Mouse (Mus musculus): Measurements from ENCODE around the gene Jph3. TPM values are rescaled to one million over a fixed set of nuclear protein-coding genes. Genes with fewer than 3 reads are reported as not detected.

Gene Jph3
- polyA plus RNA-seq, 1 experiment, result 0.20 TPM

DNA sequence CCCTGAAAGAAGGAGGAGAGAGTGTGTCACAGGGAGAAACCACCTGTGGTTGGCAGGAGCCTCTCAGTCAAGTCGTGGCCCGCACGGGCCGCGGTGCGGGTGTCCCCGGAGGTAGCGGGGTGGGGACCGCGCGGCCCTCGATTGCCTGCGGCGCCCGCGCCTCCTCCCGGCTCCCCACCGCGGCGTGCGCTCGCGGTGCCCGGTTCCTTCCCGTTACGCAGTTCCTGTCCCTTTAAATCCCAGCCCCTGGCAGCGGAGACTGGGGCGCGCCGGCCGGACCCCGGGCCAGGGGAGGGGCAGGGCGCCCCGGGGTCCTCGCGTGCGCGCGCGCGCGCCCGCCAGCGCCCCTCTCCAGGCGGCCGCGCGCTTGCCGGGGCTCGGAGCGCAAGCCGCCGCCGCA lies 331 bp downstream of the Jph3 start:
- TF ChIP-seq CTCF (conservative IDR thresholded peaks at IDR 0.05; ENCODE audit: insufficient read depth, insufficient read length, low read depth, low read length), result no peak
- no peak for TF ChIP-seq POLR2A (IDR thresholded peaks at IDR 0.05; ENCODE audit: low read depth, low read length)
- H3K27ac ChIP-seq (ENCODE audit: insufficient read depth, low read depth, low read length), result no peak overlapping the region
- H3K4me1 ChIP-seq (ENCODE audit: control insufficient read depth, insufficient read depth, low read length), result no peaks in the 10 kb centered on the region
- no peaks in the 10 kb centered on the region for H3K36me3 ChIP-seq (ENCODE audit: control insufficient read depth, insufficient read depth, low read length)
- 8% methylated on average over 53 of the region's 54 CpGs for WGBS
- no peak overlapping the region for H3K4me3 ChIP-seq (ENCODE audit: insufficient read depth, low read depth, low read length)
- DNase-seq, result no peak
- H3K27me3 ChIP-seq (replicated peaks; ENCODE audit: control insufficient read depth, insufficient read depth, low read length), result peaks cover 3% of the 10 kb centered on the region; the same call in 1 of the 2 replicates

DNA sequence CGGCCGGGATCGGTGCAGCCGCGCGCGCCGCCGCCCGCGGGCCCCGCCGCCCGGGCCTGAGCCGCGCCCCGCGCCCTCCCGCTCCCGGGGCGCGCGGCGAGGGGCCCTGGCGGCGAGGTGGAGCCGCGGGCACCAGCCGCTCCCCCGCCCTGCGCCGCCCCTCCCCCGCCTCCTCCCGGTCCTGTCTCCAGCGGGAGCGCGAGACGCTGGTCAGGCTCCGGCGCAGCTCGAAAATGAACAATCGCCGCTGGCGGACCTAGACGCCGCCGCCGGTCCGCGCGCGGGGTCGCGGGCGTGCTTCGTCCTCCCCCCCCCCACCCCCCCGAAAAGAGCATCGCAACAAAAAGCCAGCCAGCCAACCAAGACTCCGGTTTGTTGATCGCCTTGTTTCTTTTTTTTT lies 747 bp downstream of the Jph3 start:
- H3K4me3 ChIP-seq (ENCODE audit: insufficient read depth, low read depth, low read length), result no peak overlapping the region
- 9% methylated on average over 55 of the region's 60 CpGs for WGBS

DNA sequence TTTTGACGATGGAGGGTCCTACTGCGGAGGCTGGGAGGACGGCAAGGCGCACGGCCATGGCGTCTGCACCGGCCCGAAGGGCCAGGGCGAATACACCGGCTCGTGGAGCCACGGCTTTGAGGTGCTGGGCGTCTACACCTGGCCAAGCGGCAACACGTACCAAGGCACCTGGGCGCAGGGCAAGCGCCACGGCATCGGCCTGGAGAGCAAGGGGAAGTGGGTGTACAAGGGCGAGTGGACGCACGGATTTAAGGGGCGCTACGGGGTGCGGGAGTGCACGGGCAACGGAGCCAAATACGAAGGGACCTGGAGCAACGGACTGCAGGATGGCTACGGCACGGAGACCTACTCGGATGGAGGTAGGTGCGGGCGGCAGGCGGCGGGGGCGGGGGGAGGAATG lies 1.2 kb downstream of the Jph3 start:
- Histone ChIP-seq H3K4me3 (ENCODE audit: insufficient read depth, low read depth, low read length) (no peak overlapping the region), H3K4me1 (ENCODE audit: control insufficient read depth, insufficient read depth, low read length) (no peaks in the 10 kb centered on the region), H3K36me3 (ENCODE audit: control insufficient read depth, insufficient read depth, low read length) (no peaks in the 10 kb centered on the region), H3K27me3 (replicated peaks; ENCODE audit: control insufficient read depth, insufficient read depth, low read length) (peaks cover 3% of the 10 kb centered on the region; the same call in 1 of the 2 replicates), H3K27ac (ENCODE audit: insufficient read depth, low read depth, low read length) (no peak overlapping the region)
- no peak for TF ChIP-seq CTCF (conservative IDR thresholded peaks at IDR 0.05; ENCODE audit: insufficient read depth, insufficient read length, low read depth, low read length)
- no peak for TF ChIP-seq POLR2A (IDR thresholded peaks at IDR 0.05; ENCODE audit: low read depth, low read length)
- DNase-seq, result no peak
- under 1% methylated on average over 37 of the region's 37 CpGs for WGBS

More for the DNA sequence above, 747 bp downstream of the Jph3 start:
- no peak for TF ChIP-seq CTCF (conservative IDR thresholded peaks at IDR 0.05; ENCODE audit: insufficient read depth, insufficient read length, low read depth, low read length)
- no peak for TF ChIP-seq POLR2A (IDR thresholded peaks at IDR 0.05; ENCODE audit: low read depth, low read length)
- no peaks in the 10 kb centered on the region for H3K4me1 ChIP-seq (ENCODE audit: control insufficient read depth, insufficient read depth, low read length)
- H3K27ac ChIP-seq (ENCODE audit: insufficient read depth, low read depth, low read length), result no peak overlapping the region
- H3K27me3 ChIP-seq (replicated peaks; ENCODE audit: control insufficient read depth, insufficient read depth, low read length), result peaks cover 3% of the 10 kb centered on the region; the same call in 1 of the 2 replicates
- H3K36me3 ChIP-seq (ENCODE audit: control insufficient read depth, insufficient read depth, low read length), result no peaks in the 10 kb centered on the region
- DNase-seq, result no peak

DNA sequence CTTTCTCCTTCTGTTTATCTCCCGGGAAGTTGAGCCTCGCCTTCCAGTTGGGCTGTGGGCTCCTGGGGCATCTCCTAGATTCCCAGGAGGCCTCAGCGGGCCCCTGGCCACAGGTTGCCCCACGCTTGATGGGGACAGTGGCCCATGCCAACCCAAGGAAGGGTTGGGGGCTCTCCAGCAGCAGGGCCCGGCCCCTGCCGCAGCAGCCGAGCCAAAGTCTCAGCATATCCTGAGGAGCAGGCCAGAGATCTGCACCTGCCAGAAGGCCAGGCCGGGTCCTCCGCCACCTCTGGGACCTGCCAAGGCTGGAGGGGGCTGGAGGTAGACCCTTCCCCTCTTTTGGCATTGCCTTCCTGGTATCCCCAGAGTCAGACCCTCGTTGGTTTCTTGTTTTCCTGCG lies 1.6 kb downstream of the Jph3 start:
- Histone ChIP-seq H3K36me3 (ENCODE audit: control insufficient read depth, insufficient read depth, low read length) (no peaks in the 10 kb centered on the region), H3K27me3 (replicated peaks; ENCODE audit: control insufficient read depth, insufficient read depth, low read length) (peaks cover 3% of the 10 kb centered on the region; the same call in 1 of the 2 replicates), H3K27ac (ENCODE audit: insufficient read depth, low read depth, low read length) (no peak overlapping the region), H3K4me1 (ENCODE audit: control insufficient read depth, insufficient read depth, low read length) (no peaks in the 10 kb centered on the region), H3K4me3 (ENCODE audit: insufficient read depth, low read depth, low read length) (no peak overlapping the region)
- TF ChIP-seq CTCF (conservative IDR thresholded peaks at IDR 0.05; ENCODE audit: insufficient read depth, insufficient read length, low read depth, low read length) (no peak), POLR2A (IDR thresholded peaks at IDR 0.05; ENCODE audit: low read depth, low read length) (no peak)
- WGBS, result 3% methylated on average over 11 of the region's 11 CpGs
- DNase-seq, result no peak

DNA sequence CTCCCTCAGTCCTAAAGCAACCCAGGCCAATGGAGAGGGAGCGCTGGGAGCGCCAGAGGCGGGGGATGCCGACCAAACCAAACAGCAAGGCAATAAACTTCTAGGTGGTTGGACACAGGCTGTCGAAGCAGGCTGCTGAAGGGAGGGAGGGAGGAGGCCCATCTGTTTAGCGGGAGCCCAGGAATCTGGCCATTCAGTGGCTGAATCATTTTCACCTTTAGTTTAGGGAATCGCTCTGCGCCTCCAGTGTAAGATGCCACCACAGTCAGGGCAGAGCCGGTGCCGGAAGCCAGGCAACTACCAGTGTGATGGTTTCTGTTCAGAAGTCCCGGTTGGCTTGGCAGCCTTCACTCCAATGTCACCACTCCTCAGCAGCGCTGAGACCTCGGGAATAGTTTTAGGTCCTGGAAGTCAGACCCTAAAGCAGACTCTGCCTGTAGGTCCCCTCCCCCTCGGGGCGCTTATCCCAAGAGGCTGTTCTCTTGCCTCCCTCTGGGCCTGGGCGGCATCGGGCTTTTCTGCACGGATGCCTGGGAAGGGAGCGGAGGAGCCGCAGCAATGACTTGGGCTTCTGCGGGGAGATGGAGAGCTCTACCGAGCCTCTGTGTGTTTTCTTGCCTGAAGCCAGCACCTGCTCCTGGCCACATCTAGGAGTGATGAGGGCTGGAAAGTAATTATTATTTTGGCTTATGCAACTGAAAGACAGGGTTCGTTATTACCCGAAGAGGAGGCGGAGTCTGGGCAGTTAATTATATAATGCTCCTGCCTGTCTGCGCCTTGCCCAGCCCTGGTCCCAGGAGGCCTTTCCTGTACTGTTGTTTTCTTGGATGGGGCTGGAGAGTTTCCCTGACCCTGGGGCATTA lies 2.3 kb downstream of the Jph3 start:
- H3K27me3 ChIP-seq (replicated peaks; ENCODE audit: control insufficient read depth, insufficient read depth, low read length), result peaks cover 3% of the 10 kb centered on the region; the same call in 1 of the 2 replicates
- H3K4me3 ChIP-seq (ENCODE audit: insufficient read depth, low read depth, low read length), result no peak overlapping the region
- no peak overlapping the region for H3K27ac ChIP-seq (ENCODE audit: insufficient read depth, low read depth, low read length)
- no peak for TF ChIP-seq CTCF (conservative IDR thresholded peaks at IDR 0.05; ENCODE audit: insufficient read depth, insufficient read length, low read depth, low read length)
- no peak for TF ChIP-seq POLR2A (IDR thresholded peaks at IDR 0.05; ENCODE audit: low read depth, low read length)
- 5% methylated on average over 26 of the region's 26 CpGs for WGBS
- no peaks in the 10 kb centered on the region for H3K4me1 ChIP-seq (ENCODE audit: control insufficient read depth, insufficient read depth, low read length)
- no peaks in the 10 kb centered on the region for H3K36me3 ChIP-seq (ENCODE audit: control insufficient read depth, insufficient read depth, low read length)
- peak; percentile 31 for DNase-seq

DNA sequence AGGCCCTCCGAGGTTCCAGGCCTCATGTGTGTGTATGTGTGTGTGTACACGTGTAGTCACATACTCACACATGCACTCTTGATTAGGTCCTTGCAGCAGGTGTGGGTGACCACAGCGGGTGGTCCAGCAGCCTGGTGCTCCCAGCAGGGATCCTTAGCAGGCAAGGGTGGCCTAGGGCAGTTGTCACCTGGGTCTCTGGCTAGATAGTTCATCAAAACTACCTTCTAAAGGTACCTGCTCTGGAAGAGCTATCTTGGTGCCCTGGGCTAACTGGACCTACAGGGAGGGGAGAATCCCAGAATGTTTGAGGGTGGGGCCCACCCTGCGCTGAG lies 2.9 kb downstream of the Jph3 start:
- Histone ChIP-seq H3K36me3 (ENCODE audit: control insufficient read depth, insufficient read depth, low read length) (no peaks in the 10 kb centered on the region), H3K27me3 (replicated peaks; ENCODE audit: control insufficient read depth, insufficient read depth, low read length) (peaks cover 3% of the 10 kb centered on the region; the same call in 1 of the 2 replicates), H3K4me3 (ENCODE audit: insufficient read depth, low read depth, low read length) (no peak overlapping the region), H3K27ac (ENCODE audit: insufficient read depth, low read depth, low read length) (no peak overlapping the region), H3K4me1 (ENCODE audit: control insufficient read depth, insufficient read depth, low read length) (no peaks in the 10 kb centered on the region)
- WGBS, result 55% methylated on average over 4 of the region's 4 CpGs
- DNase-seq, result no peak
- no peak for TF ChIP-seq CTCF (conservative IDR thresholded peaks at IDR 0.05; ENCODE audit: insufficient read depth, insufficient read length, low read depth, low read length)
- TF ChIP-seq POLR2A (IDR thresholded peaks at IDR 0.05; ENCODE audit: low read depth, low read length), result no peak

DNA sequence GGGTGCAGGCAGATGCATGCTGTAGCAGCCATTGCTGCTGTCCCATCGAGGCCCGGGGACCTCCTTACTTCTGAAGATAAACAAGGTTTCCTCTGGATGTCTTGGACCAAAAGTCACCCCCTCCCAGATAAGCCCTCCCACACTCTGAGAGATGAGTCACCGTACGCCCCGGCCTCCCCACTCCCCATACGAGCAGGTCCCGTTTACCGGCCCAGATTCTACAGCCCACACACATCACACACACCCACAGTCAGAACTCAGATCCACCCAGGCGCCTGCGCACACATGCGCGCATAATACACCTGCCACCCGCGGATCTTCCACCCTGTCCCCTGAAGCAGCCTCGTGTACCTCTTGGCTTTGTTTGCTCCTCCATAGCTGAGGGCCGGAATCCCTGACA lies 4.8 kb downstream of the Jph3 start:
- WGBS, result 84% methylated on average over 16 of the region's 16 CpGs
- Histone ChIP-seq H3K36me3 (ENCODE audit: control insufficient read depth, insufficient read depth, low read length) (no peaks in the 10 kb centered on the region), H3K4me3 (ENCODE audit: insufficient read depth, low read depth, low read length) (no peak overlapping the region), H3K27me3 (replicated peaks; ENCODE audit: control insufficient read depth, insufficient read depth, low read length) (peaks cover 3% of the 10 kb centered on the region; the same call in 1 of the 2 replicates), H3K27ac (ENCODE audit: insufficient read depth, low read depth, low read length) (no peak overlapping the region), H3K4me1 (ENCODE audit: control insufficient read depth, insufficient read depth, low read length) (no peaks in the 10 kb centered on the region)
- DNase-seq, result no peak
- no peak for TF ChIP-seq CTCF (conservative IDR thresholded peaks at IDR 0.05; ENCODE audit: insufficient read depth, insufficient read length, low read depth, low read length)
- no peak for TF ChIP-seq POLR2A (IDR thresholded peaks at IDR 0.05; ENCODE audit: low read depth, low read length)

Data from kidney, adult 2 months (tissue).